Mouse (Mus musculus): ENCODE data around the gene Pop7. TPM values are rescaled to one million over a fixed set of nuclear protein-coding genes. Genes with fewer than 3 reads are reported as not detected.

Gene Pop7
- total and polyA plus RNA-seq, 2 experiments from 2014 or later = 73.2 to 91.5 TPM

DNA sequence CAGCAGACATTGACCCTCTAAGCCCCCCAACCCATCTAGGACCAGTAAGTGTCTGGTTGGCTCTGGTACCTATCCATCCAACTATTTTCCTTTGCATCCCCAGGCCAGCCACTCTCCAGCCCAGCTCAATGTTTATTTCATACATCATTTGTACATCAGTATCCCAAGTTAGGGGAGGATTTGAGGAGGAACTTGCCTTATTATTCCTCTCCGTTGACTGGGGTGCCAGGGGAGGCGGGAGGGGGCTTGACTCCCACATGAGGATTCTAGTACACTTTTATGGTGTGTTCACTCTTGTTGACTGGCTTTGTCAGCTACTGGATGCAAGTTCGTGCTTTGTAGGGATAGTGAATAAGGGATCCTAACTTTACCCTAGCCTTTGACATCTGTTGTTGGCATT lies 9.4 kb upstream of the Pop7 start:
- H3K27ac ChIP-seq (ENCODE audit: low read depth, low read length) = peak overlapping the region; percentile 90
- H3K9ac ChIP-seq (replicated peaks; ENCODE audit: low read length, poor library complexity, severe bottlenecking) = peak overlapping the region; percentile 99
- no peak for TF ChIP-seq CTCF (IDR thresholded peaks at IDR 0.05)
- no peak for ATAC-seq (ENCODE audit: low FRiP score)
- H3K4me3 ChIP-seq (ENCODE audit: low read depth, low read length) = peak overlapping the region; percentile 97
- WGBS = 52% methylated on average over 3 of the region's 3 CpGs
- DNase-seq (ENCODE audit: low spot score) = no peak
- no peaks in the 10 kb centered on the region for H3K27me3 ChIP-seq (ENCODE audit: insufficient read depth, low read length)
- peak overlapping the region; percentile 92 for H3K4me2 ChIP-seq (ENCODE audit: low read depth, low read length, poor library complexity, severe bottlenecking)
- H3K4me1 ChIP-seq (ENCODE audit: insufficient read depth, low read length) = peaks cover 13% of the 10 kb centered on the region; the same call in 1 of the 2 replicates
- no peaks in the 10 kb centered on the region for H3K9me3 ChIP-seq (ENCODE audit: low read length)
- 0 out of 2 replicates have a peak, but pooled peaks cover 3% of the 10 kb centered on the region for H3K36me3 ChIP-seq (ENCODE audit: insufficient read depth, low read length)

DNA sequence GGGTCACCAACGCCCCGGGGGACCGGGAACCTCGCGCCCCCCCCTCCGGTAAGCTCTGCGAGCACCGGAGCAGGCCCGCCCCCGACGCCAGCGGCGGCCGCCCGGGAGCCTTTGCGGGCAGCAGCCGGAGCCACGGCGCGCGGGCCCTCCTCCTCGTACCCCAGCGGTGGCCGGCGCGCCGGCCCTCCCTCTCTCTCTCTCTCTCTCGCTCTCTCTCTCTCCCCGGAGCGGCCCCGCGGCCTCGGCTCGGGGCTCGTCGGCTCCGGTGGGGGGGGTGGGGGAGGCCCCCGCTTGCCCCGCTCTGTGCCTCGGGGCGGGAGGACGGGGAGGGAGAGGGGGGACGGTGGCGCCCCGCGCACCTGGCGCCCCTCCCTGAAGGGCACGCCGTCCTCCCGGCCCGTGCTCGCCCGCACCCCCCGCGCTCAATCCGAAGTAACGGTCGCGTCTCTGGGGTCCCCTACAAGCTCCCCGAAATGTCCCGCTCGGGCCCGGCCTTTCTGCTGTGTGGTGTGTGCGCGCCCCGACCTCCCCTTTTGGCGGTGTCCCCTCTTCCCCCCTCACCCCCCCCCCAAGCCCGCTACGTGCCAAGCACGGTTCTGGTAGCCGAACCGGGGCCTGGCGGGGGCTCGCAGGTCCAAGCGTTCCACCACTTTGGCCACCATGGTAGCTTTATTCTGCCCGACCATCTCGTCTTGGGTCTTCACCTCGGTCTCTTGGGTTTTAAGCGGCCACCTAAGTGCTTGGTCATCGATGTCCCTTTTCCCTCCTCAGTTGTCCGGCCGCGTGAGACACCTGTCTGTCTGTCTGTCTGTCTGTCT lies 8.5 kb upstream of the Pop7 start:
- 0% methylated on average over 24 of the region's 83 CpGs for WGBS
- Histone ChIP-seq H3K27me3 (ENCODE audit: insufficient read depth, low read length) (no peaks in the 10 kb centered on the region), H3K4me1 (ENCODE audit: insufficient read depth, low read length) (peaks cover 13% of the 10 kb centered on the region; the same call in 1 of the 2 replicates), H3K9me3 (ENCODE audit: low read length) (no peaks in the 10 kb centered on the region), H3K4me2 (ENCODE audit: low read depth, low read length, poor library complexity, severe bottlenecking) (peak overlapping the region; percentile 92), H3K4me3 (ENCODE audit: low read depth, low read length) (peak overlapping the region; percentile 97), H3K27ac (ENCODE audit: low read depth, low read length) (peak overlapping the region; percentile 90), H3K9ac (replicated peaks; ENCODE audit: low read length, poor library complexity, severe bottlenecking) (peak overlapping the region; percentile 99), H3K36me3 (ENCODE audit: insufficient read depth, low read length) (0 out of 2 replicates have a peak, but pooled peaks cover 3% of the 10 kb centered on the region)
- ATAC-seq (ENCODE audit: low FRiP score) = peak; percentile 54; the same call in 1 of the 2 replicates
- no peak for DNase-seq (ENCODE audit: low spot score)
- no peak for TF ChIP-seq CTCF (IDR thresholded peaks at IDR 0.05)

DNA sequence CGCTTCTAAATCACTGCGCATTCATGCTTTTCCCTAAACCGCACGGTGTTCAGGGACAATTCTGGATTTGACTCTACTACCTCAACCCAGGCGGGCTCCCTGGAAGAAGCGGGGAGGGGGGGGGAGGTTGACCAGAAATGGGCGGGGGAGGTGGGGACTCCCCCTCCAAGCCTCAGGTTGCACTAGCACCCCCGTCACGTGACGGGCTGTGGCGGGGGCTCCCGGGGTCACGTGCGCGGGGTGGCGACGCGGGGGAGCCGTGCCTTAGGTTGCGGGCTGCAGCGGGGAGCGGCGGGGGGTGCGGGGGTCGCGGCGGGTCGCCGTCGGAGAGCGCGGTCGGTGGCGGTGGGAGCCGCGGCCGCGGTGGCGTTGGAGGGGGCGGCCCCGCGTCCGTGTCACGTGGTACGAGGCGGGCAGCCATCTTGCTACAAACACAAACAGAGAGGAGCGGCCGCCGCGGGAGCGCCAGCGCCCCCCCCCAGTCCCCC lies 7.7 kb upstream of the Pop7 start:
- Histone ChIP-seq H3K27ac (ENCODE audit: low read depth, low read length) (peak overlapping the region; percentile 90), H3K4me2 (ENCODE audit: low read depth, low read length, poor library complexity, severe bottlenecking) (peak overlapping the region; percentile 92), H3K9me3 (ENCODE audit: low read length) (no peaks in the 10 kb centered on the region), H3K36me3 (ENCODE audit: insufficient read depth, low read length) (0 out of 2 replicates have a peak, but pooled peaks cover 3% of the 10 kb centered on the region), H3K9ac (replicated peaks; ENCODE audit: low read length, poor library complexity, severe bottlenecking) (peak overlapping the region; percentile 99), H3K4me1 (ENCODE audit: insufficient read depth, low read length) (peaks cover 13% of the 10 kb centered on the region; the same call in 1 of the 2 replicates), H3K27me3 (ENCODE audit: insufficient read depth, low read length) (no peaks in the 10 kb centered on the region), H3K4me3 (ENCODE audit: low read depth, low read length) (peak overlapping the region; percentile 97)
- WGBS = 2% methylated on average over 43 of the region's 52 CpGs
- ATAC-seq (ENCODE audit: low FRiP score) (peak; percentile 79), DNase-seq (ENCODE audit: low spot score) (peak; percentile 79)
- TF ChIP-seq CTCF (IDR thresholded peaks at IDR 0.05) = no peak

DNA sequence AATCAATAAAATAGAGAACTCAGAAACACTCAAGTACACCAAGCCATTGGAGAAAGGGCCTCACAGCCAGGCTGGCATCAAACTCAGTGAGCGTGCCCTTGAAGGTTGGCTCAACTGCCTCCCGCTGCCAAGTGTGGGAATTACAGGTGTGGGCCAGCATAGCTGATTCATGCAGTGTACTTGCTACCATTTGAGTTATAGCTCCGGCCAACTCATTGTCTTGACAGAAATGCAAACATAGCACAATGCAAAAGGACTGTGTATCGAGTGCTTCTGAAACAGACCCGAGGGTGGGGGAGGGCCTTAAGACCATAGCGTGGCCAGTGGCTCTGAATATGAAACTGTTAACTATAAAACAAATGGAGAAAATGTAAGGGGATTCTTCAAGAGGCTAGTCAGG lies 1.7 kb upstream of the Pop7 start:
- H3K9me3 ChIP-seq (ENCODE audit: low read length) = no peaks in the 10 kb centered on the region
- no peak overlapping the region for H3K4me3 ChIP-seq (ENCODE audit: low read depth, low read length)
- DNase-seq (ENCODE audit: low spot score) = no peak
- H3K27ac ChIP-seq (ENCODE audit: low read depth, low read length) = no peak overlapping the region
- peaks cover 7% of the 10 kb centered on the region for H3K4me1 ChIP-seq (ENCODE audit: insufficient read depth, low read length)
- WGBS = 82% methylated on average over 6 of the region's 6 CpGs
- no peaks in the 10 kb centered on the region for H3K27me3 ChIP-seq (ENCODE audit: insufficient read depth, low read length)
- no peaks in the 10 kb centered on the region; the same call in 1 of the 2 replicates for H3K36me3 ChIP-seq (ENCODE audit: insufficient read depth, low read length)
- TF ChIP-seq CTCF (IDR thresholded peaks at IDR 0.05) = peak; percentile 45
- no peak for ATAC-seq (ENCODE audit: low FRiP score)
- H3K9ac ChIP-seq (replicated peaks; ENCODE audit: low read length, poor library complexity, severe bottlenecking) = no peak overlapping the region
- no peak overlapping the region for H3K4me2 ChIP-seq (ENCODE audit: low read depth, low read length, poor library complexity, severe bottlenecking)

DNA sequence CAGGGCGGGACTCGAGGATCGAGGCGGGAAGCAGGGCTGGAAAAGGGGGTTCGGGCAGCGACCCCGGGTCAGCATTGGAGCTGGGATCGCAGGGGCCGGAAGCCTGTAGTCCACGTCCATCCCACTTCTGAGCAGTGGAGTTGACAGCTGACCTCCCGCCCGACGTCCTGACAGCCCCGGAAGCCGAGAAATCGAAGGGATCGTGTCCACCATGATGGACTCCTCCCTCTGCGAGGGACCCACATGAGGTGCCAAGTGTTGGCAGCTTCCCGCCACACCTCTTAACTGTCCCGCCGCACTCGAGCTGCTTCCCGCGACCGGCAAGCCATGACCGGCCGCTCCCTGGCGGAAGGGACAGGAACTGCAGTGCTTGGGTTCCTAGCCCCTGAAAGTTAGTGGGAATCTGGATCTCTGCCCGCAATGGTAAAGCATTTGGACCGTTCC lies 371 bp upstream of the Pop7 start:
- no peaks in the 10 kb centered on the region for H3K9me3 ChIP-seq (ENCODE audit: low read length)
- DNase-seq (ENCODE audit: low spot score) (peak; percentile 96), ATAC-seq (ENCODE audit: low FRiP score) (peak; percentile 82)
- peak overlapping the region; percentile 78 for H3K9ac ChIP-seq (replicated peaks; ENCODE audit: low read length, poor library complexity, severe bottlenecking)
- no peaks in the 10 kb centered on the region for H3K27me3 ChIP-seq (ENCODE audit: insufficient read depth, low read length)
- peak overlapping the region; percentile 98 for H3K27ac ChIP-seq (ENCODE audit: low read depth, low read length)
- H3K36me3 ChIP-seq (ENCODE audit: insufficient read depth, low read length) = no peaks in the 10 kb centered on the region; the same call in 1 of the 2 replicates
- peak; percentile 96 for TF ChIP-seq CTCF (IDR thresholded peaks at IDR 0.05)
- under 1% methylated on average over 30 of the region's 30 CpGs for WGBS
- H3K4me3 ChIP-seq (ENCODE audit: low read depth, low read length) = peak overlapping the region; percentile 56
- peak overlapping the region; percentile 54 for H3K4me2 ChIP-seq (ENCODE audit: low read depth, low read length, poor library complexity, severe bottlenecking)
- H3K4me1 ChIP-seq (ENCODE audit: insufficient read depth, low read length) = peaks cover 7% of the 10 kb centered on the region

DNA sequence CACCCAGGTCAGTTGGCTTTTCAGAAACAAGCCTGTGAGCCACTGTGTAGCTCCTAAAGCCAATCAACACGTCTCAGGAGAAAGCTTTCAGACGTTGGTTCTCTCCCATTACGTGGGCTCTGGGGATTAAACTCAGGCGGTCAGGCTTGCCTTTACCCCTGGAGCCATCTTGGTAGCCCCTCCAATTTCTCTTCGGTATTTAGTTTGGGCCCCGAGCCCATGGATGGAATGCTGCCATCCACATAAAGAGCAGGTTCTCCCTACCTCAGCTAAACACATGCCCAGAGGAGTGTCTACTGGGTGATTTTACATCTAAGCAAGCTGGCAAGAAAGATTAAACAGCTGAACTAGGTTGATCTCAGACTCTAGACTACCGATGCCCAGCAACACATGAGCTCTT lies 2.1 kb downstream of the Pop7 start:
- H3K9ac ChIP-seq (replicated peaks; ENCODE audit: low read length, poor library complexity, severe bottlenecking) = no peak overlapping the region
- TF ChIP-seq CTCF (IDR thresholded peaks at IDR 0.05) = no peak
- no peak overlapping the region for H3K27ac ChIP-seq (ENCODE audit: low read depth, low read length)
- no peak overlapping the region for H3K4me3 ChIP-seq (ENCODE audit: low read depth, low read length)
- H3K4me1 ChIP-seq (ENCODE audit: insufficient read depth, low read length) = peaks cover 7% of the 10 kb centered on the region
- DNase-seq (ENCODE audit: low spot score) = no peak
- ATAC-seq (ENCODE audit: low FRiP score) = no peak
- 90% methylated on average over 7 of the region's 7 CpGs for whole genome bisulfite sequencing
- H3K36me3 ChIP-seq (ENCODE audit: insufficient read depth, low read length) = no peaks in the 10 kb centered on the region; the same call in 1 of the 2 replicates
- H3K4me2 ChIP-seq (ENCODE audit: low read depth, low read length, poor library complexity, severe bottlenecking) = no peak overlapping the region
- no peaks in the 10 kb centered on the region for H3K9me3 ChIP-seq (ENCODE audit: low read length)
- H3K27me3 ChIP-seq (ENCODE audit: insufficient read depth, low read length) = no peaks in the 10 kb centered on the region

Measured in midbrain, postnatal 0 days (tissue).